In the genomic region with DNA sequence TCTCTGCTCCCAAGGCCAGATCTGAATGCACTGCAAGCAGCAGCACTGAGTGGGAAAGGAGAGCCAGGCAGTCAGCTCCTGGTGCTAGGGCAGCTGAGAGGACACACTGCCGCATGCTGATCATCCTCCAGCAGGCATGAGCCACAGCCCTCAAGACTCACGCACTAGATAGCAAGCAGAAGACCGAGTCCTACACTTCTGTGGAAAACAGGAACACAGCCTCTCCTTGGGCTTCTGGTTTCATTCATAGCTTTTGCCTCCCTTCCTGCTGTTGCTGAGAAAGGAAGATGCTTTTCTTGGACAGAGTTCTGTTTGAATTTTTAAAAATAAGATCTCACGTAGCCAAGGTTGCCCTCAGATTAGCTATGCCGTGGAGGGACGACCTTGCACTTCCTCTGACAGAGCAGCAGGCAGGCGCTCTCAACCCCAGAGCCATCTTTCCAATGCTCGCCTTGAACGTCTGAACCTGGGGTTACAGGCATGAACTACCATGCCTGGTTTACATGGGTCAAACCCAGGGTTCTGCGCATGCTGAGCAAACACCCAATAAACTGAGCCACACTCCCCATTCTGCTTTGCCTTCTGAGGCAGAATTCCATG, we compare ENCODE assay signal across 14 mouse cellular contexts. TPM values are rescaled to one million over a fixed set of nuclear protein-coding genes. Genes with fewer than 3 reads are reported as not detected.
DNase-seq lines count a peak whose midpoint lies in the region; ATAC-seq and TF ChIP-seq lines count a peak whose summit lies in the region.
"Had no signal": no experiment of that assay in that cellular context is flagged by ENCODE, and none has a peak within 500 bp of the region (broad histone marks: within the 10 kb centered on the region; RNA-seq: fewer than 3 reads in every experiment).

No protein-coding gene starts in this region.

- H3K27me3 ChIP-seq in heart, embryonic 11.5 days (ENCODE audit: control insufficient read depth, insufficient read depth, low read length) = no peaks in the 10 kb centered on the region
- no peaks in the 10 kb centered on the region for H3K27me3 ChIP-seq in midbrain, embryonic 11.5 days (ENCODE audit: control insufficient read depth, insufficient read depth, low read length)
- H3K27me3 ChIP-seq: limb, embryonic 15.5 days had no signal

- TF ChIP-seq POLR2A in cortical plate, adult 2 months (IDR thresholded peaks at IDR 0.05; ENCODE audit: extremely low read depth, insufficient read depth, low read length) = 0 out of 2 replicates have a peak, but pooled peaks have one; percentile 8

- H3K4me1 ChIP-seq in heart, embryonic 11.5 days (ENCODE audit: control insufficient read depth, insufficient read depth, low read length) = peaks cover 44% of the 10 kb centered on the region
- H3K4me1 ChIP-seq in cortical plate, adult 2 months (ENCODE audit: control insufficient read depth, insufficient read depth, low read length) = peaks cover 17% of the 10 kb centered on the region
- H3K4me1 ChIP-seq in midbrain, embryonic 11.5 days (ENCODE audit: control insufficient read depth, insufficient read depth, low read length) = peaks cover 37% of the 10 kb centered on the region

- H3K36me3 ChIP-seq in heart, embryonic 11.5 days (ENCODE audit: control insufficient read depth, insufficient read depth, low read length) = no peaks in the 10 kb centered on the region
- H3K36me3 ChIP-seq in midbrain, embryonic 11.5 days (ENCODE audit: control insufficient read depth, insufficient read depth, low read length) = no peaks in the 10 kb centered on the region
- H3K36me3 ChIP-seq: limb, embryonic 15.5 days had no signal

- TF ChIP-seq CTCF in cortical plate, adult 2 months (IDR thresholded peaks at IDR 0.05; ENCODE audit: extremely low read depth, insufficient read depth, low read length) = no peak

- intact Hi-C loops in left cerebral cortex, postnatal 25 days (cut with DNase I) = no loop called here

- no peaks in the 10 kb centered on the region for H3K9me3 ChIP-seq in heart, embryonic 11.5 days (replicated peaks; ENCODE audit: control insufficient read depth, low read length)
- H3K9me3 ChIP-seq in midbrain, embryonic 11.5 days (ENCODE audit: control insufficient read depth, low read length) = no peaks in the 10 kb centered on the region
- H3K9me3 ChIP-seq: limb, embryonic 15.5 days had no signal

- DNase-seq in adrenal gland, postnatal 10 days = peak; percentile 24
- no peak for DNase-seq in adrenal gland, postnatal 4 days (ENCODE audit: low spot score in 2 of 2)
- DNase-seq in heart, adult 8-10 months (ENCODE audit: low spot score) = no peak
- DNase-seq in left cerebral cortex, postnatal 25 days (ENCODE audit: low spot score in 2 of 2) = peak; percentile 27 to 67
- DNase-seq in left cerebral cortex, adult 9 months (ENCODE audit: low spot score in 2 of 2) = no peak
- no peak for DNase-seq in midbrain, embryonic 11.5 days (ENCODE audit: low spot score, missing footprints)
- DNase-seq: cerebellum, adult 9-11 months; gastrocnemius, postnatal 14 days; lung, postnatal 10 days; right cerebral cortex, adult 18-20 months had no signal

- WGBS in heart, embryonic 11.5 days (ENCODE audit: insufficient replicate concordance) = 53% methylated on average over 10 of the region's 10 CpGs
- WGBS in midbrain, embryonic 11.5 days = 78% methylated on average over 10 of the region's 10 CpGs

- 0 out of 2 replicates have a peak overlapping the region, but pooled peaks have one; percentile 3 for H3K9ac ChIP-seq in heart, embryonic 11.5 days (ENCODE audit: low read depth, low read length)
- no peak overlapping the region for H3K9ac ChIP-seq in midbrain, embryonic 11.5 days (ENCODE audit: low read length)
- H3K9ac ChIP-seq: limb, embryonic 15.5 days had no signal

- peak overlapping the region; percentile 15; the same call in 1 of the 2 replicates for H3K27ac ChIP-seq in heart, embryonic 11.5 days (ENCODE audit: low read depth, low read length)
- H3K27ac ChIP-seq in cortical plate, adult 2 months (ENCODE audit: insufficient read depth, low read length) = no peak overlapping the region
- no peak overlapping the region for H3K27ac ChIP-seq in midbrain, embryonic 11.5 days (ENCODE audit: low read depth, low read length)
- H3K27ac ChIP-seq: limb, embryonic 15.5 days had no signal

- ATAC-seq in heart, embryonic 11.5 days (replicated peaks; ENCODE audit: insufficient number of reproducible peaks, low FRiP score, low TSS enrichment) = no peak
- ATAC-seq in midbrain, embryonic 11.5 days (ENCODE audit: low FRiP score) = no peak
- ATAC-seq: hindbrain, embryonic 16.5 days had no signal

- H3K4me2 ChIP-seq in heart, embryonic 11.5 days = no peak overlapping the region
- no peak overlapping the region for H3K4me2 ChIP-seq in midbrain, embryonic 11.5 days
- H3K4me2 ChIP-seq: limb, embryonic 15.5 days had no signal

- no peak overlapping the region for H3K4me3 ChIP-seq in heart, embryonic 11.5 days (ENCODE audit: low read depth, low read length)
- no peak overlapping the region for H3K4me3 ChIP-seq in cortical plate, adult 2 months (ENCODE audit: insufficient read depth, low read length)
- H3K4me3 ChIP-seq in midbrain, embryonic 11.5 days (ENCODE audit: low read depth, low read length) = no peak overlapping the region
- H3K4me3 ChIP-seq: limb, embryonic 15.5 days had no signal

RNA-seq across cellular contexts. Expression of gene Irf2bp2, which starts 51.6 kb away (rescaled TPM):
- 100 to 1,000 TPM in 1 of 2 experiments, 10 to 100 TPM in 1; 91.0 to 110 TPM for total RNA-seq in adrenal gland, postnatal 10 days (2021)
- total RNA-seq in adrenal gland, postnatal 4 days (2021) = 100 to 1,000 TPM; 115 to 119 TPM
- polyA plus RNA-seq in heart, embryonic 11.5 days (2014; fragmentation: Nextera tagmentation; extraction: Ambion mirVana) = 5.9 and 6.5 TPM in 2 replicates
- 10 to 100 TPM; 41.8 to 60.9 (median 50.3) TPM for total RNA-seq in heart, adult 8-10 months (2022)
- total RNA-seq in left cerebral cortex, postnatal 25 days (2021) = 10 to 100 TPM; 55.5 to 62.7 TPM
- 32.9 and 33.2 TPM in 2 replicates for polyA plus RNA-seq in cortical plate, adult 2 months (2012; rRNA removed)
- 4.4 and 4.5 TPM in 2 replicates for polyA plus RNA-seq in midbrain, embryonic 11.5 days (2014; fragmentation: Nextera tagmentation; extraction: Ambion mirVana)

Comparison
In these comparisons a context has a peak if more than half of its experiments do, and no peak if none do; other contexts are left out.
1. DNase-seq: peak in adrenal gland, postnatal 10 days (single experiment) and left cerebral cortex, postnatal 25 days (2 of 2); none in adrenal gland, postnatal 4 days (0 of 2), heart, adult 8-10 months (single experiment), left cerebral cortex, adult 9 months (0 of 2) and midbrain, embryonic 11.5 days (single experiment).